Mouse (Mus musculus) kidney, postnatal 0 days (tissue): ENCODE results near the gene Gm10801. TPM values are rescaled to one million over a fixed set of nuclear protein-coding genes. Genes with fewer than 3 reads are reported as not detected.
"Not testable (repeated sequence)": the region's sequence is repeated elsewhere in the genome, so short reads cannot be mapped to it uniquely, and the experiment has no call there.

Experiments
- ATAC-seq: fragments of 200-750 bp; cut with Nextera tagmentation; replicated peaks from 2 replicates; pipeline ENCODE4 v1.8.0; 2017; ENCODE audit warnings: low read depth, moderate number of reproducible peaks, moderate TSS enrichment, moderate library complexity; ENCODE audit not compliant: low FRiP score
- DNase-seq: peaks from one replicate; pipeline ENCODE4 v3.0.0-alpha.2; 2016; ENCODE audit warnings: low spot score
- H3K27ac ChIP-seq: fragments of 300-500 bp; sonication (generic); 2 replicates; pipeline ENCODE4 v1.5.1; 2014; ENCODE audit warnings: mild to moderate bottlenecking
- H3K27me3 ChIP-seq: fragments of 300-500 bp; sonication (generic); 2 replicates; pipeline ENCODE4 v1.6.1; 2014; ENCODE audit warnings: low read length, mixed read lengths; ENCODE audit not compliant: insufficient read depth
- H3K36me3 ChIP-seq: fragments of 300-500 bp; sonication (generic); 2 replicates; pipeline ENCODE4 v1.6.1; 2014; ENCODE audit warnings: low read length, mixed read lengths; ENCODE audit not compliant: insufficient read depth
- H3K4me1 ChIP-seq: fragments of 300-500 bp; sonication (generic); replicated peaks from 2 replicates; pipeline ENCODE4 v1.6.1; 2014; ENCODE audit warnings: antibody characterized with exemption, low read length, mixed read lengths; ENCODE audit not compliant: insufficient read depth
- H3K4me2 ChIP-seq: fragments of 300-500 bp; sonication (generic); 2 replicates; pipeline ENCODE4 v1.6.1; 2014; ENCODE audit warnings: mild to moderate bottlenecking, low read length, moderate library complexity, mixed read lengths
- H3K4me3 ChIP-seq: fragments of 300-500 bp; sonication (generic); replicated peaks from 2 replicates; pipeline ENCODE4 v1.5.1; 2014; ENCODE audit warnings: low read depth, low read length
- H3K9ac ChIP-seq: fragments of 300-500 bp; sonication (generic); 2 replicates; pipeline ENCODE4 v1.6.1; 2014; ENCODE audit warnings: low read depth, low read length
- H3K9me3 ChIP-seq: fragments of 300-500 bp; sonication (generic); replicated peaks from 2 replicates; pipeline ENCODE4 v1.6.1; 2016; ENCODE audit warnings: low read length, inconsistent platforms, mixed read lengths
- CTCF ChIP-seq: IDR thresholded peaks from 2 replicates; pipeline ENCODE4 v1.5.1; 2016; ENCODE audit warnings: antibody characterized with exemption, low read depth, mild to moderate bottlenecking, moderate library complexity
- WGBS: fragments of 180-500 bp; shearing (Covaris S2); extraction: QIAGEN DNeasy Blood & Tissue Kit; methylation state at CpG from one replicate; pipeline ENCODE4 v1.1.7; 2014; 5-methylcytosine and 5-hydroxymethylcytosine counted together
- polyA plus RNA-seq: library from polyadenylated mRNA; unstranded; fragments of >200 nt; fragmentation: Nextera tagmentation; extraction: Ambion mirVana; gene quantifications from 2 replicates; pipeline ENCODE4 v1.2.1, GENCODE M21; 2015

Gm10801 gene
- polyA plus RNA-seq: not detected in 2 replicates

- not testable (repeated sequence) for H3K4me3 ChIP-seq, H3K27me3 ChIP-seq, ATAC-seq, H3K36me3 ChIP-seq, H3K9ac ChIP-seq, H3K4me2 ChIP-seq, H3K4me1 ChIP-seq, H3K9me3 ChIP-seq, H3K27ac ChIP-seq, DNase-seq
- 70% methylated on average over 4 of the region's 5 CpGs for WGBS
Observed at GRCm38 (mm10) chr2:98661937-98662336, at the start of gene Gm10801. Gm10801 (plus strand) TSS chr2:98662237.

DNA sequence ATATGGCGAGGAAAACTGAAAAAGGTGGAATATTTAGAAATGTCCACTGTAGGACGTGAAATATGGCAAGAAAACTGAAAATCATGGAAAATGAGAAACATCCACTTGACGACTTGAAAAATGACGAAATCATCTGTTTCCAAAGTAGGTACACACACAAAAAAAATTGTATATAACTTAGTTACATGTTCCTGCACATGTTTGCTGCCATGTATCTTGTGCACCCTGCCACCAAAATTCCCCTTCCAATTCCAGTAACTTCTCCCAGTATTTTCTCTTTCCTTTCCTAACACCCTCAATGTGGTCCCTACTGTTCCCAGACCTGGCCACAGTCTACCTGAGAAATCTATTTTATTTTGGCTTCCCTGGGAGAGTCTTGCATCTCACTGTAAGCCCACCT lies 5.2 kb downstream of the Gm10801 start, which contains the start of gene Gm10800:
Gene Gm10800, minus strand, starts transcription at position 101 of the 400 bp plus-strand sequence.
- H3K36me3 ChIP-seq, H3K4me1 ChIP-seq, ATAC-seq, H3K27ac ChIP-seq, H3K27me3 ChIP-seq, H3K4me3 ChIP-seq, H3K4me2 ChIP-seq, H3K9ac ChIP-seq, DNase-seq, H3K9me3 ChIP-seq: not testable (repeated sequence)
- 86% methylated on average over 4 of the region's 4 CpGs for WGBS

DNA sequence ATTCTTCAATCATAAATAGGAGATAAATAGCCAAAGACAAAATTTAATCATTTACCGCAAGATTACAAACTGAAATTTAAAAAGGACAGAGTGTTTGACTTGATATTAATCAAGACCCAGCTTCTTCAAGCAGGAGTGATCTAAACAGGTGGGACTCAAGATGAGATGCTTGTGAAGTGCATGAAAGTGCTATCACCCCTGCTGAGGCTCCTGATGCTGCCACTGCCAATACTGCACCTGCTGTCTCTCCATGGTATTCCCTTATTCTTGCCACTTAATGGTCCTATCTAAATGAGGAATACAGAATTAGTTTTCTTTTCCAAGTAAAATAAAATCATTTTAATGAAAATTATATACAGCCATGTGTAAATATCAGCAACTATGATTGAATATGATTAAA lies 35.5 kb downstream of the Gm10801 start:
- no peak for ATAC-seq
- no peaks in the 10 kb centered on the region for H3K27me3 ChIP-seq
- no peak for TF ChIP-seq CTCF
- H3K36me3 ChIP-seq: no peaks in the 10 kb centered on the region
- no peaks in the 10 kb centered on the region for H3K9me3 ChIP-seq
- H3K4me3 ChIP-seq: no peak overlapping the region
- no peak for DNase-seq
- no peak overlapping the region for H3K4me2 ChIP-seq
- H3K27ac ChIP-seq: no peak overlapping the region
- no peaks in the 10 kb centered on the region for H3K4me1 ChIP-seq
- H3K9ac ChIP-seq: no peak overlapping the region
- 93% methylated on average over 1 of the region's 1 CpGs for WGBS

Other genes starting within 250 kb of the Gm10801 start
- 0.83 and 1.1 TPM in 2 replicates for gene Gm10800, start 5.1 kb downstream of the Gm10801 start, polyA plus RNA-seq